Mouse (Mus musculus) urinary bladder, postnatal 36 days (tissue): ENCODE measurements around the gene Psenen.

ENCODE experiments used
- DNase-seq, 2 experiments: peaks; one replicate each; pipeline ENCODE4 v3.0.0; 2022; ENCODE audit warnings: low spot score in 2 of 2, mixed read lengths in 1 of 2

Psenen gene

GRCm38 (mm10) chr7:30553810-30554584, 9.4 kb downstream of the Psenen start:
- DNase-seq = no peak

GRCm38 (mm10) chr7:30553021-30553589, 10.3 kb downstream of the Psenen start:
- peak; percentile 15 to 24 for DNase-seq

- DNase-seq = peak; percentile 95
Observed at GRCm38 (mm10) chr7:30552102-30553020, 11.1 kb downstream of the Psenen start, which contains the start of the genes Hspb6 and Proser3. Hspb6 (plus strand) TSS chr7:30552178. Proser3 (minus strand) TSS chr7:30552299.

- DNase-seq = no peak
Observed at GRCm38 (mm10) chr7:30551445-30552101, 11.9 kb downstream of the Psenen start.

GRCm38 (mm10) chr7:30550603-30551002, 12.8 kb downstream of the Psenen start:
- DNase-seq = no peak

- no peak for DNase-seq
Observed at GRCm38 (mm10) chr7:30549880-30550279, 13.5 kb downstream of the Psenen start.

- no peak for DNase-seq
Observed at GRCm38 (mm10) chr7:30544327-30544726, 19.1 kb downstream of the Psenen start.

GRCm38 (mm10) chr7:30540572-30540971, 22.9 kb downstream of the Psenen start:
- DNase-seq = no peak

GRCm38 (mm10) chr7:30534633-30535577, 28.5 kb downstream of the Psenen start, which contains the start of gene Arhgap33:
Arhgap33 (minus strand) TSS chr7:30535060.
- DNase-seq = peak; percentile 91 to 93

GRCm38 (mm10) chr7:30533941-30534632, 29.3 kb downstream of the Psenen start:
- no peak for DNase-seq

GRCm38 (mm10) chr7:30532931-30533330, 30.5 kb downstream of the Psenen start:
- DNase-seq = no peak

GRCm38 (mm10) chr7:30531291-30531815, 32.1 kb downstream of the Psenen start:
- DNase-seq = no peak

- no peak for DNase-seq
Observed at GRCm38 (mm10) chr7:30526981-30527380, 36.4 kb downstream of the Psenen start.

GRCm38 (mm10) chr7:30526399-30526798, 37.0 kb downstream of the Psenen start:
- no peak for DNase-seq

- DNase-seq = peak in 1 of 2 experiments; percentile 23
Observed at GRCm38 (mm10) chr7:30525954-30526353, 37.5 kb downstream of the Psenen start.

GRCm38 (mm10) chr7:30524487-30524886, 38.9 kb downstream of the Psenen start:
- DNase-seq = no peak

- no peak for DNase-seq
Observed at GRCm38 (mm10) chr7:30522871-30523270, 40.6 kb downstream of the Psenen start.

- no peak for DNase-seq
Observed at GRCm38 (mm10) chr7:30520856-30521255, 42.6 kb downstream of the Psenen start.

- DNase-seq = no peak
Observed at GRCm38 (mm10) chr7:30520396-30520795, 43.0 kb downstream of the Psenen start.
